Mouse (Mus musculus): Measurements from ENCODE around the gene Ctnnbl1. TPM values are rescaled to one million over a fixed set of nuclear protein-coding genes. Genes with fewer than 3 reads are reported as not detected.

Ctnnbl1 gene
- polyA plus RNA-seq (2014; fragmentation: Nextera tagmentation; extraction: Ambion mirVana): 86.7 and 89.4 TPM in 2 replicates

GRCm38 (mm10) chr2:157736854-157737850 lies at the start of gene Ctnnbl1:
Gene Ctnnbl1, plus strand, starts transcription at chr2:157737401.
- Histone ChIP-seq H3K4me2 (ENCODE audit: low read length) (peak within 1 kb of the TSS; percentile 80), H3K36me3 (ENCODE audit: control insufficient read depth, insufficient read depth, low read length) (no peaks in the 10 kb centered on the region), H3K4me1 (ENCODE audit: control insufficient read depth, insufficient read depth, low read length) (peaks cover 9% of the 10 kb centered on the region; the same call in 1 of the 2 replicates), H3K4me3 (ENCODE audit: low read depth, low read length) (peak within 1 kb of the TSS; percentile 73), H3K9me3 (replicated peaks; ENCODE audit: control insufficient read depth, low read length) (no peaks in the 10 kb centered on the region), H3K27ac (ENCODE audit: low read depth, low read length) (no peak within 1 kb of the TSS), H3K27me3 (replicated peaks; ENCODE audit: control insufficient read depth, insufficient read depth, low read length) (no peaks in the 10 kb centered on the region), H3K9ac (ENCODE audit: low read length) (peak within 1 kb of the TSS; percentile 74)
- DNase-seq (ENCODE audit: low spot score) (peak; percentile 99), ATAC-seq (peak; percentile 97)
- 12% methylated on average over 44 of the region's 44 CpGs for WGBS

GRCm38 (mm10) chr2:157687506-157687905 lies 49.7 kb upstream of the Ctnnbl1 start:
- no peak overlapping the region for H3K9ac ChIP-seq (ENCODE audit: low read length)
- 40% methylated on average over 3 of the region's 3 CpGs for WGBS
- no peaks in the 10 kb centered on the region for H3K9me3 ChIP-seq (replicated peaks; ENCODE audit: control insufficient read depth, low read length)
- no peaks in the 10 kb centered on the region for H3K36me3 ChIP-seq (ENCODE audit: control insufficient read depth, insufficient read depth, low read length)
- H3K27me3 ChIP-seq (replicated peaks; ENCODE audit: control insufficient read depth, insufficient read depth, low read length): no peaks in the 10 kb centered on the region; the same call in 1 of the 2 replicates
- H3K4me2 ChIP-seq (ENCODE audit: low read length): no peak overlapping the region
- DNase-seq (ENCODE audit: low spot score): peak; percentile 73
- H3K27ac ChIP-seq (ENCODE audit: low read depth, low read length): no peak overlapping the region
- ATAC-seq: peak; percentile 72; the same call in 1 of the 2 replicates
- no peak overlapping the region for H3K4me3 ChIP-seq (ENCODE audit: low read depth, low read length)
- H3K4me1 ChIP-seq (ENCODE audit: control insufficient read depth, insufficient read depth, low read length): peaks cover 6% of the 10 kb centered on the region; the same call in 1 of the 2 replicates

- Histone ChIP-seq H3K4me3 (ENCODE audit: low read depth, low read length) (no peak overlapping the region), H3K4me1 (ENCODE audit: control insufficient read depth, insufficient read depth, low read length) (peaks cover 11% of the 10 kb centered on the region), H3K9me3 (replicated peaks; ENCODE audit: control insufficient read depth, low read length) (no peaks in the 10 kb centered on the region), H3K27me3 (replicated peaks; ENCODE audit: control insufficient read depth, insufficient read depth, low read length) (no peaks in the 10 kb centered on the region; the same call in 1 of the 2 replicates), H3K27ac (ENCODE audit: low read depth, low read length) (no peak overlapping the region), H3K9ac (ENCODE audit: low read length) (no peak overlapping the region), H3K4me2 (ENCODE audit: low read length) (no peak overlapping the region), H3K36me3 (ENCODE audit: control insufficient read depth, insufficient read depth, low read length) (no peaks in the 10 kb centered on the region)
- no peak for DNase-seq (ENCODE audit: low spot score)
- 51% methylated on average over 13 of the region's 13 CpGs for WGBS
- ATAC-seq: no peak
These were observed 45.7 kb upstream of the Ctnnbl1 start for GRCm38 (mm10) chr2:157691266-157692105.

- Histone ChIP-seq H3K9me3 (replicated peaks; ENCODE audit: control insufficient read depth, low read length) (no peaks in the 10 kb centered on the region), H3K27me3 (replicated peaks; ENCODE audit: control insufficient read depth, insufficient read depth, low read length) (no peaks in the 10 kb centered on the region; the same call in 1 of the 2 replicates), H3K4me3 (ENCODE audit: low read depth, low read length) (no peak overlapping the region), H3K4me1 (ENCODE audit: control insufficient read depth, insufficient read depth, low read length) (peaks cover 18% of the 10 kb centered on the region), H3K27ac (ENCODE audit: low read depth, low read length) (no peak overlapping the region), H3K36me3 (ENCODE audit: control insufficient read depth, insufficient read depth, low read length) (no peaks in the 10 kb centered on the region), H3K4me2 (ENCODE audit: low read length) (no peak overlapping the region), H3K9ac (ENCODE audit: low read length) (no peak overlapping the region)
- WGBS: 10% methylated on average over 17 of the region's 17 CpGs
- DNase-seq (ENCODE audit: low spot score) (no peak), ATAC-seq (no peak)
These were observed 44.8 kb upstream of the Ctnnbl1 start for GRCm38 (mm10) chr2:157692365-157692932.

GRCm38 (mm10) chr2:157693576-157693975 lies 43.6 kb upstream of the Ctnnbl1 start:
- Histone ChIP-seq H3K27me3 (replicated peaks; ENCODE audit: control insufficient read depth, insufficient read depth, low read length) (no peaks in the 10 kb centered on the region; the same call in 1 of the 2 replicates), H3K27ac (ENCODE audit: low read depth, low read length) (no peak overlapping the region), H3K4me2 (ENCODE audit: low read length) (no peak overlapping the region), H3K4me1 (ENCODE audit: control insufficient read depth, insufficient read depth, low read length) (peaks cover 21% of the 10 kb centered on the region), H3K9ac (ENCODE audit: low read length) (no peak overlapping the region), H3K4me3 (ENCODE audit: low read depth, low read length) (no peak overlapping the region), H3K9me3 (replicated peaks; ENCODE audit: control insufficient read depth, low read length) (no peaks in the 10 kb centered on the region), H3K36me3 (ENCODE audit: control insufficient read depth, insufficient read depth, low read length) (no peaks in the 10 kb centered on the region)
- ATAC-seq (no peak), DNase-seq (ENCODE audit: low spot score) (no peak)
- 84% methylated on average over 3 of the region's 3 CpGs for WGBS

- Histone ChIP-seq H3K4me1 (ENCODE audit: control insufficient read depth, insufficient read depth, low read length) (peaks cover 21% of the 10 kb centered on the region), H3K9me3 (replicated peaks; ENCODE audit: control insufficient read depth, low read length) (no peaks in the 10 kb centered on the region), H3K27me3 (replicated peaks; ENCODE audit: control insufficient read depth, insufficient read depth, low read length) (no peaks in the 10 kb centered on the region; the same call in 1 of the 2 replicates), H3K4me3 (ENCODE audit: low read depth, low read length) (no peak overlapping the region), H3K4me2 (ENCODE audit: low read length) (no peak overlapping the region), H3K27ac (ENCODE audit: low read depth, low read length) (peak overlapping the region; percentile 55; the same call in 1 of the 2 replicates), H3K36me3 (ENCODE audit: control insufficient read depth, insufficient read depth, low read length) (no peaks in the 10 kb centered on the region), H3K9ac (ENCODE audit: low read length) (no peak overlapping the region)
- DNase-seq (ENCODE audit: low spot score): peak; percentile 60
- WGBS: 8% methylated on average over 7 of the region's 7 CpGs
- ATAC-seq: peak; percentile 75
These were observed 40.9 kb upstream of the Ctnnbl1 start for GRCm38 (mm10) chr2:157696297-157696731.

- Histone ChIP-seq H3K27me3 (replicated peaks; ENCODE audit: control insufficient read depth, insufficient read depth, low read length) (no peaks in the 10 kb centered on the region), H3K9me3 (replicated peaks; ENCODE audit: control insufficient read depth, low read length) (no peaks in the 10 kb centered on the region), H3K4me2 (ENCODE audit: low read length) (no peak overlapping the region), H3K36me3 (ENCODE audit: control insufficient read depth, insufficient read depth, low read length) (no peaks in the 10 kb centered on the region), H3K27ac (ENCODE audit: low read depth, low read length) (peak overlapping the region; percentile 16; the same call in 1 of the 2 replicates), H3K4me3 (ENCODE audit: low read depth, low read length) (no peak overlapping the region), H3K9ac (ENCODE audit: low read length) (no peak overlapping the region), H3K4me1 (ENCODE audit: control insufficient read depth, insufficient read depth, low read length) (peaks cover 30% of the 10 kb centered on the region)
- peak; percentile 66 for DNase-seq (ENCODE audit: low spot score)
- peak; percentile 43; the same call in 1 of the 2 replicates for ATAC-seq
- WGBS: 4% methylated on average over 8 of the region's 8 CpGs
These were observed 34.0 kb upstream of the Ctnnbl1 start for GRCm38 (mm10) chr2:157703155-157703554.
